Mouse (Mus musculus) olfactory bulb, adult 2 months (tissue): ENCODE data around the gene Rfx4.

ENCODE experiments used
- CTCF ChIP-seq: fragments of 200-500 bp; IDR thresholded peaks from 2 replicates; pipeline ENCODE4 v1.5.1; 2012; ENCODE audit warnings: low read depth, mild to moderate bottlenecking, low read length, moderate library complexity; ENCODE audit not compliant: insufficient read depth
- POLR2A ChIP-seq: fragments of 200-500 bp; IDR thresholded peaks from 2 replicates; pipeline ENCODE4 v1.6.1; 2012; ENCODE audit warnings: mild to moderate bottlenecking, low read depth, low read length, moderate library complexity; ENCODE audit not compliant: insufficient read depth

- no peak for TF ChIP-seq CTCF
- TF ChIP-seq POLR2A, result no peak
Observed at GRCm38 (mm10) chr10:84772380-84773130, 16.7 kb downstream of the Rfx4 start.
